Mouse (Mus musculus) ES-E14 (cell line): ENCODE measurements around the gene Arl5a. TPM values are rescaled to one million over a fixed set of nuclear protein-coding genes. Genes with fewer than 3 reads are reported as not detected.
A peak's percentile ranks its signal among the peaks of the same experiment; 100 is the strongest.

ENCODE experiments used
- DNase-seq: peaks from one replicate; pipeline ENCODE4 v3.0.0-alpha.2; 2013; ENCODE audit warnings: low read depth, low spot score
- H3K27ac ChIP-seq: 2 replicates; pipeline ENCODE4 v1.5.1; 2012; ENCODE audit warnings: low read depth, mild to moderate bottlenecking, low read length, moderate library complexity, mixed read lengths; ENCODE audit not compliant: poor library complexity, insufficient read depth, severe bottlenecking
- H3K36me3 ChIP-seq: 2 replicates; pipeline ENCODE4 v1.6.1; 2012; ENCODE audit warnings: mild to moderate bottlenecking, low read length, moderate library complexity, mixed read lengths; ENCODE audit not compliant: control insufficient read depth, poor library complexity, insufficient read depth, severe bottlenecking
- H3K4me1 ChIP-seq, 2 experiments: fragments of 150-350 bp in 1 of 2; sonication (generic) in 1 of 2; 2 replicates each; pipeline ENCODE4 v1.6.1; 2012; ENCODE audit warnings: low read length in 2 of 2, mild to moderate bottlenecking in 1 of 2, mixed read lengths in 1 of 2; ENCODE audit not compliant: control insufficient read depth in 2 of 2, insufficient read depth in 2 of 2, poor library complexity in 1 of 2
- H3K4me3 ChIP-seq, 2 experiments: fragments of 150-350 bp in 1 of 2; sonication (generic) in 1 of 2; 2 replicates each; pipeline ENCODE4 v1.5.1; 2012; ENCODE audit warnings: low read length in 2 of 2, low read depth in 1 of 2, mild to moderate bottlenecking in 1 of 2, mixed read lengths in 1 of 2; ENCODE audit not compliant: insufficient read depth in 1 of 2, poor library complexity in 1 of 2, severe bottlenecking in 1 of 2
- H3K9ac ChIP-seq: 2 replicates; pipeline ENCODE4 v1.6.1; 2012; ENCODE audit warnings: low read depth, mild to moderate bottlenecking, low read length, mixed read lengths; ENCODE audit not compliant: poor library complexity, insufficient read depth, severe bottlenecking
- H3K9me3 ChIP-seq: fragments of 150-350 bp; sonication (generic); 2 replicates; pipeline ENCODE4 v1.6.1; 2012; ENCODE audit warnings: low read depth, mild to moderate bottlenecking, low read length; ENCODE audit not compliant: control insufficient read depth, insufficient read depth
- CHD2 ChIP-seq: IDR thresholded peaks from 2 replicates; pipeline ENCODE4 v1.6.1; 2014; ENCODE audit warnings: mild to moderate bottlenecking, low read depth, low read length, inconsistent platforms
- HCFC1 ChIP-seq: IDR thresholded peaks from 2 replicates; pipeline ENCODE4 v1.6.1; 2012; ENCODE audit warnings: low read length, inconsistent platforms, borderline replicate concordance; ENCODE audit not compliant: insufficient read depth
- MAFK ChIP-seq: IDR thresholded peaks from 2 replicates; pipeline ENCODE4 v1.6.1; 2014; ENCODE audit warnings: mild to moderate bottlenecking, low read depth, low read length, inconsistent platforms; ENCODE audit not compliant: insufficient read depth
- ZC3H11A ChIP-seq: IDR thresholded peaks from 2 replicates; pipeline ENCODE4 v1.6.1; 2012; ENCODE audit warnings: low read depth, mild to moderate bottlenecking, inconsistent platforms, low read length, borderline replicate concordance
- ZNF384 ChIP-seq: IDR thresholded peaks from 2 replicates; pipeline ENCODE4 v1.6.1; 2012; ENCODE audit warnings: low read depth, low read length, inconsistent platforms
- in situ Hi-C, 2 experiments: fragments of 600-800 bp; cut with MboI; formaldehyde crosslinking; loops; one replicate each; pipeline ENCODE4 v1.15.1; 2025; ENCODE audit warnings: low sequenced_read_pairs in 2 of 2, inconsistent platforms in 1 of 2; ENCODE audit not compliant: unreplicated experiment in 2 of 2
- total RNA-seq: library from RNA; depleted of rRNA; stranded (reverse); fragments of 300-350 nt; gene quantifications from 2 replicates; pipeline ENCODE4 v1.2.3, GENCODE M21; 2012

Arl5a gene
- total RNA-seq, 1 experiment, result 22.6 TPM

DNA sequence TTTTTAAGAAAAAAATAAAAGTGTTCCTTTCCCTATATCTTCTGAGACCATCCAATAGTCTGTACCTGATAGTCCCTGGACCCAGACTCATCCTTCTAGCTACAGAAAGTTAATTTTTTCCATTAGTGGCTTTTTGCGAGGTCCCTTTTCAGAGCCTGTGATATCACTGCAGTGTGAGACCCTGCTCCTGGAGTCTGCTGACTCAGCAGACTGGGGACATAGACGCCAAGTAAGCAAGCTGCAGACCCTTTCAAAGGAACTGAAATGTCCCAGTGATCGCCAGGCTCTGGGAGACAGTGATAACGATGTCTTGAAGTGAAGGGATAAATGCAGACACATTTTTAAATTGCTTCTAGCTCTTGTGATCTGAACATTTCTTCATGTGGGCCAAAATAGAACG, 21.9 kb upstream of the Arl5a start:
- no peak overlapping the region for H3K27ac ChIP-seq
- DNase-seq, result no peak
- H3K9ac ChIP-seq, result no peak overlapping the region
- peaks cover 0 to 2% of the 10 kb centered on the region in 2 experiments; a peak in 1 of 4 replicates for H3K4me1 ChIP-seq
- H3K4me3 ChIP-seq, result no peak overlapping the region
- TF ChIP-seq HCFC1 (no peak), MAFK (peak; percentile 77; the same call in 1 of the 2 replicates), ZC3H11A (no peak), CHD2 (no peak), ZNF384 (no peak)
- H3K36me3 ChIP-seq, result no peaks in the 10 kb centered on the region
- no peaks in the 10 kb centered on the region for H3K9me3 ChIP-seq
- in situ Hi-C loops, result no loop called here

GRCm38 (mm10) chr2:52442125-52442524, 17.4 kb upstream of the Arl5a start:
- in situ Hi-C loops, result no loop called here
- no peak for DNase-seq

GRCm38 (mm10) chr2:52440420-52441015, 15.8 kb upstream of the Arl5a start:
- no peak for DNase-seq
- in situ Hi-C loops, result no loop called here
- TF ChIP-seq MAFK (peak; percentile 98), ZC3H11A (no peak)

More at GRCm38 (mm10) chr2:52442125-52442524, 17.4 kb upstream of the Arl5a start:
- no peaks in the 10 kb centered on the region for H3K9me3 ChIP-seq
- no peak overlapping the region for H3K27ac ChIP-seq
- H3K9ac ChIP-seq, result no peak overlapping the region
- no peaks in the 10 kb centered on the region for H3K36me3 ChIP-seq
- H3K4me1 ChIP-seq, result peaks cover 0 to 4% of the 10 kb centered on the region in 2 experiments; a peak in 1 of 4 replicates
- H3K4me3 ChIP-seq, result no peak overlapping the region
- TF ChIP-seq ZNF384 (no peak), HCFC1 (no peak), ZC3H11A (no peak), CHD2 (no peak), MAFK (no peak)

DNA sequence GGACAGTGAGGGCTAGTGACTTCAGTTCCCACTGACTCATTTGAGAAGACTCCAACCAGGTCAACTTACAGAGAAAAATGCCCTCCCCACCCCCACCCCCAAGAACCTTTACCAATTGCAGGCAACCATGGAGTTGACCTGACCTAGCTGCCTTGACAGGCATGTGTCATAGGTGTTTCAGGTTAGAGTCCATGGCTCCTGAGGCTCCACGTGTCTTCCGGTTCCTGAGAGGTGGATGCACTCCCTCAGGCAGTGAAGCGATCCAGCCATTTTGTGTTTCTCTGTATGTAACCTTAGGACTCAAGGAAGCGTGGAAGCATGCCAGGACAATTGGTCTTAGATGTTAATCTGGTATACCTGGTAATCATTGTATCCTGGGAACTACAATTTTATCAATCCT, 13.7 kb upstream of the Arl5a start:
- no peak overlapping the region for H3K9ac ChIP-seq
- H3K9me3 ChIP-seq, result no peaks in the 10 kb centered on the region
- DNase-seq, result no peak
- H3K4me3 ChIP-seq, result no peak overlapping the region
- in situ Hi-C loops, result no loop called here
- no peak overlapping the region for H3K27ac ChIP-seq
- no peaks in the 10 kb centered on the region for H3K36me3 ChIP-seq
- TF ChIP-seq CHD2, result no peak
- H3K4me1 ChIP-seq, result peaks cover 0 to 4% of the 10 kb centered on the region in 2 experiments; a peak in 1 of 4 replicates

More at GRCm38 (mm10) chr2:52440420-52441015, 15.8 kb upstream of the Arl5a start:
- Histone ChIP-seq H3K4me3 (no peak overlapping the region), H3K9ac (no peak overlapping the region), H3K27ac (no peak overlapping the region), H3K36me3 (no peaks in the 10 kb centered on the region), H3K4me1 (peaks cover 0 to 4% of the 10 kb centered on the region in 2 experiments; a peak in 1 of 4 replicates), H3K9me3 (no peaks in the 10 kb centered on the region)

DNA sequence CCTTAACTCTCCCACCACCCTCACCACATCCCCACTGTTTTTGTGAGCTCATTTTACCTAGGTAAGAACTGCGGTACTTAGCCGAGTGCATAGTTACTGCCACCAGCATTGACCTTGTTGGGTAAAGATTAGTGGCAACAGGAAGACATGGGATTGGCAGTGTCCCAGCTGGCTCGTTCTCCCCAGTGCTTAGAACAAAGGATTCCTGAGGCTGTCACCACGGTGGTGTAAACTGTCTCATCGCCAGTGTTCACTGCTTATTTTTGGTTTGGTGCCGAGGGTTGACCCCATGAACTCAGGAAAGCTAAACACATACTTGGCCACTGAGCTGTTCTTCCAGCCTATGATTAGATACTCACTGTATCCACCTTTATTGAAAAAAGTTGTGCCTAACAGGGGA, 13.3 kb upstream of the Arl5a start:
- in situ Hi-C loops, result no loop called here

More for the DNA sequence above, 13.3 kb upstream of the Arl5a start:
- H3K9me3 ChIP-seq, result no peaks in the 10 kb centered on the region
- H3K4me3 ChIP-seq, result no peak overlapping the region
- H3K27ac ChIP-seq, result no peak overlapping the region
- DNase-seq, result no peak
- no peaks in the 10 kb centered on the region for H3K36me3 ChIP-seq
- no peak for TF ChIP-seq ZNF384
- no peak for TF ChIP-seq HCFC1
- TF ChIP-seq MAFK, result no peak
- no peak for TF ChIP-seq CHD2
- TF ChIP-seq ZC3H11A, result no peak
- H3K4me1 ChIP-seq, result peaks cover 0 to 4% of the 10 kb centered on the region in 2 experiments; a peak in 1 of 4 replicates
- no peak overlapping the region for H3K9ac ChIP-seq
